Mouse (Mus musculus) adipocyte (in vitro differentiated cells): ENCODE data around the gene Glrx.
A peak's percentile ranks its signal among the peaks of the same experiment; 100 is the strongest.
"Not testable (repeated sequence)": the region's sequence is repeated elsewhere in the genome, so short reads cannot be mapped to it uniquely, and the experiment has no call there.

Source experiments
- DNase-seq: peaks from one replicate; pipeline ENCODE4 v3.0.0-alpha.2; 2016; ENCODE audit warnings: low spot score

Gene Glrx

GRCm38 (mm10) chr13:75839719-75840481 lies at the start of gene Glrx:
Gene Glrx (plus strand): TSS chr13:75839868.
- peak; percentile 89 for DNase-seq

GRCm38 (mm10) chr13:75790550-75791205 lies 49.0 kb upstream of the Glrx start:
- DNase-seq, result no peak

GRCm38 (mm10) chr13:75793863-75794629 lies 45.6 kb upstream of the Glrx start:
- DNase-seq, result no peak

DNA sequence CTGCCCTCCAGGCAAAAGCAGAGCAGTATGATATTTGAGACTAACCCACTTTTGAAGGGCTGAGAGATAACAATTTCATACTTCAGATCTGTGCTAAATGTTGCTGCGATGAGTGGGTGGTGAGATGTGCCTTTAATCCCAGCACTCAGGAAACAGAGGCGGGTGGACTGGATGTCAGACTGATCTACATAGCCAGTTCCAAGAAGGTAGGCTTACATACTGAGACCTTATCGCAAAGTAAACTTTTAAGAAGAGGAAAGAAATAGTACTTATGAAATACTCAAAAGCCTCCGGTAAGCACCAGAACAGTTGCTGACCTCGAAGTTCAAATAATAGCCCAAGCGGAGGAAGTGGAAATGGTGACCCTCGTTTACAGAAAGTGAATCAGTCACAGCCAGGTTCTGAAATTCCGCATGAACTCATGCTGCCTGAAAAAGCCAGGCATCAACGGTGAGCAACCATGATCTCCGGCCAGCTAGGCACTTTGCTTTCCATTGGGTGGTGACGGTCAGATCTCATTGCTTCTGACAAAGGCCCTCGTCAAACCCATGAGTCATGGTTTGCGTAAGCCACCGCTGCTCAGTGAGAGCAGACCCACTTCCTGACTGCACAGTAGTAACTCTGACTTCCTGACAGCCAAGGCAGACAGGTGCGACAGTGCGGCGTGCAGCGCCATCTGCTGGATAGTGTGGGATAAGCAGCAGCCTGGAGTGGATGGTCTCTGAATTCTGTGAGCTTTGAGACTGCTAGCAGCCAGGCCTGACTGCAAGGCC lies 42.1 kb upstream of the Glrx start:
- peak; percentile 97 for DNase-seq

- peak; percentile 92 for DNase-seq
Measured at GRCm38 (mm10) chr13:75798413-75799302, 41.0 kb upstream of the Glrx start.

DNA sequence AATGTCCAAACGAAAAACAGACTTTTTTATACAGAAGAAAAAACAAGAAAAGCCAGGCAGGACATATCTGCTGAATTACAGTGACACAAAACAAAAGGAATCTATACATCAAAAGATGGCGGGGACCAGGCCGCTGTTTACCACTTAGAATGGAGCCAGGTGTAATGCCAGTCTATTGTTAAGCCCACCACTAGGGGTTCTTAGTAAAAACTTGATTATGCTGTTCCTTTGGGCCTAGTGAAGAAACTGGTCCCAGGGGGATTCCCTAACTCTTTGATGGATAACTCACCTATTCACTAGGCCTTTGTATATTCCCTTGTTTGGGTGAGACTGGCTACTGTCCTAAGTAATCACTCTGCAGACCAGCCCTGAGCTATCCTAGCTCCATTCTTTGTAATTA lies 40.2 kb upstream of the Glrx start:
- no peak for DNase-seq

DNA sequence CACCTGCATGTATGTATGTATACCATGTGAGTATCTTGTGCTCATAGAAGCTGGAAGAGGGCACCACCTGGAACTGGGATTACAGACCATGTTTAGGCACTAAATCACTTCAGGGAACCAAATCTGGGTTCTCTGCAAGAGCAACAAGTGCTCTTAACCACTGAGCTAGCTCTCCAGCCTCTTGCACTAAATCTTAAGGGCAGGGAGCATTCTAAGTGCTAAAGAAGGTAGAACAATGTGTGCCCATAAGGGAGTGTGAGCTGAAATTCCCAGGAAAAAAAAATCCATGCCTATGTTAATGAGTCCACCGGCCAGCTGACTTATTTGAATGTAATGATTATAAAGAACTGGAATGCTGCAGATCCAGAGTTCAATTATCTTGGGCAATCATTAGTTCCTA lies 31.7 kb upstream of the Glrx start:
- no peak for DNase-seq

GRCm38 (mm10) chr13:75809957-75810356 lies 29.7 kb upstream of the Glrx start:
- DNase-seq, result no peak

GRCm38 (mm10) chr13:75817183-75817582 lies 22.5 kb upstream of the Glrx start:
- DNase-seq, result no peak

DNA sequence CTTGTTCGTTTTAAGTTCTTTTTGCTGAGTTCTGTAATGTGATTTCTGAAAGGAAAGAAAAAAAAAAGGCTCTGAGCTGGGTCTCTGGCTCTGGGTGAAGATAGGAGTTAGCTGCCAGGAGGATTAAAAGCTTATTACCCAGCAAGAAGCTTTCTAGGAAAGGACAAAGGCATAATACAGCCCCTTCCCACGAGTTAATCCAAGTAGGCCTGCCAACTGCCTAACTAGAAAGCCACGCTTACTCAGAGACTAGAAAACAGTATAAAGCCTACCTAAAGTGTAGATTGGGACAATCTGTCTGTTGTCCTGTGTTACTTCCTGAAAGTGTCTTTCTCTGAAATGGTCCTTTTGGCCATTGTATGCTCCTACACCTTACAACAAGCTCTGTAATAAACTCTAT lies 21.2 kb upstream of the Glrx start:
- DNase-seq, result no peak

DNA sequence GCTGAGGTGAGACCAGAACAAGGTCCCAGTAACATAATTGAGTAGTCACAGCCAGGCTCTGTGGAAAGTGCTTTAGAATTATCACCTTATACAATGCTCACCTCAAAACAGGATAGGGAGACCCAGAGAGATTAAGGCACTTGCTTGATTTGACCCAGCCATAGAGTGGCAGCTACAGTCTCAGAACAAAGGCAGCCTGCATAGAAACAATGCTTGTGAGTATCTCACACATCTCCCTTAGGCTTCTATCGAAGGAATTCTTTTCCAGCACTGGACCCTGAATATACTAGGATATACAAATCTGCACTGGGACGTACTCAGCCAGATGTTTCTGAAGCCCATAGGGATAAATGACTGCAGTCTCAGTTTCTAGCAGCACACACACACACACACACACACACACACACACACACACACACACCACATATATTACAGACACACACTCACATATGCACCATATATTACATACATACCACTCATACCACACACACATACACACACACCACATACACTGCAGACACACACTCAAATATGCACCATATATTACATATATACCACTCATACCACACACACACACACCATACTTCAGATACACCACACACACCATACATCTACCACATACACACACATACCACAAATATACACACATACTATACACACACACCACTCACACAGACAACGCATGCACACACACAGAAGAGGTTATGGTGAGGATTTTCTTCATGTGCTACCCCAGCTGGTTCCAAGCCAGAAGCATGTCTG lies 20.5 kb upstream of the Glrx start:
- DNase-seq, result no peak

GRCm38 (mm10) chr13:75819898-75820297 lies 19.8 kb upstream of the Glrx start:
- no peak for DNase-seq

- DNase-seq, result not testable (repeated sequence)
Measured at GRCm38 (mm10) chr13:75822366-75822765, 17.3 kb upstream of the Glrx start.

GRCm38 (mm10) chr13:75823201-75823600 lies 16.5 kb upstream of the Glrx start:
- no peak for DNase-seq

GRCm38 (mm10) chr13:75824611-75825319 lies 14.9 kb upstream of the Glrx start:
- DNase-seq, result peak; percentile 33

GRCm38 (mm10) chr13:75825388-75825787 lies 14.3 kb upstream of the Glrx start:
- DNase-seq, result no peak

DNA sequence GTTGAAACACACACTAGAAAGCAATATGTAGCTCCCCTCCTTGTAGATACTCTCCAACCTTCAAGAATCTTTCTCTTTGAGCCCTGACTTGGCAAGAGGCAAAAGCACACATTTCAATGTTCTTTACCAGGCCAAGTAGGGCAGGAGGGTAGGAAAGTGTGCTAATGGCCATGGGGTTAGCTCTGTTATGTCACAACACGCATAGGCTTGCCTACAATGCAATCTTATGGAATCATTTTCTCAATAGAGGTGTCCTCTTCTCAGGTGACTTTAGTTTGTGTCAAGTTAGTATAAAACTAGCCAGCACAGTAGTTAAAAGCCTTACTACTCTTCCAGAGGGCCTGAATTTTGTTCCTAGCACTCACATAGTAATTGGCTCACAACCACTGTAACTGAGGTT lies 9.0 kb upstream of the Glrx start:
- peak; percentile 34 for DNase-seq

GRCm38 (mm10) chr13:75831710-75832109 lies 8.0 kb upstream of the Glrx start:
- no peak for DNase-seq

DNA sequence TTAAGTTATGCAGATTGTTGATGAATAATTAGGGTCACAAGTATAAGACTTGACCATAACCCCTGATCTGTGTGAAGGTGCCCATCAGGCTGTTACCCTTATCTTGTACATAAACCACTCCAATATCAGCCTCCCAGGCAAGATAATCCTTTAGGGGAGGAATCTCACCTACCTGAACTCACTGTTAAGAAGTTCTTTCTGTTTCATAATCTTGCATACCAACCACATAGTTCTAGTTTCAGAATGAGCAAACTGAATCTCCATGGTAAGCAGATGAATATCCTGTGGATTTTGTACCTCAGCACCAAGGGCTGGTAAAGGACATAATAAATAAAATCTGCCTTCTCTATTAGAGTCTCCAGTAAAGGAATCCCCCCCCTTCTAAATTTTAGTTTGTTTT lies 7.0 kb upstream of the Glrx start:
- no peak for DNase-seq

DNA sequence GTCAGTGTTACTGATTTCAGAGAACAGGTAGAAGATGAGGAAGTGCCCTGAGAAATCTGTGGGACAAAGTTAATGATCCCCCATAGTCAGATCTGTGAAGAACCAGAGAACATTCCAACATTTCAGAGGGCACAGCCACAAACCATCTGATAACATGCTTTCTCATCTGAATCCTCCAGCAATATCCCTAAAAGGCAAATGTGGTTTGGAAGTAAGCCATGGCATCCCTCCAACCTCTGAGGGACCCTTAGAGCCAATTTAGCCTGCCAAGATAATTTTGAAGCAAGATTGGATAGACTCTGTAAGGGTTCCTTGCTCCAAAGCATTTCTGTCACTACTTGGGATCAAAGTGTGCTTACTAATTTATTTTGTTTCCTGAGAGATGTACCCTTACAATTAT lies 6.2 kb upstream of the Glrx start:
- DNase-seq, result peak; percentile 24
